Mouse (Mus musculus) right cerebral cortex, postnatal 25 days (tissue): Measurements from ENCODE around the gene Mkln1.

Experiments used
- DNase-seq: peaks from one replicate; pipeline ENCODE4 v3.0.0; 2022

The Mkln1 gene

DNA sequence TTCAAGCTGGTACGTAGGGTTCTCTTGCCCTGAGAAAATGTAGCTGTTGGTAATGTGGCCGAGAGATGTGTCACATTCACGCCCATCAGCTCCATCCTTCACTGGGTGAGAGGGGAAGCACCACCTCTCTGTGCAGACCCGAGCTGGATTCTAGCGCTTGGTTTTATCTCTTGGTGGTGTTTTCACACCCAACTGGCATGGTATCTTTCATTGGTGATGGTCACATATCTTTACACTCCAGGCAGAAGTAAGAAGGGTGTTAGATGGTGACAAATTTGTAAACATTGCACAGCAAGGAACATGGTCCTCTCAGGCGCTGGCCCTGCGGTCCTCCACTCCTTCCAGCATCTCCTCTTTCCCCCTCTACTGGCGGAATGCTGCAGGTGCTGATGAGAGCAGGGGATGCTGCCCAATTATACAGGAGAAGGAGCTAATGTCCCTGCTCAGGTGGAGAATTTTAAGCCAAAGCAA, 120.5 kb downstream of the Mkln1 start:
- peak; percentile 21 for DNase-seq

DNA sequence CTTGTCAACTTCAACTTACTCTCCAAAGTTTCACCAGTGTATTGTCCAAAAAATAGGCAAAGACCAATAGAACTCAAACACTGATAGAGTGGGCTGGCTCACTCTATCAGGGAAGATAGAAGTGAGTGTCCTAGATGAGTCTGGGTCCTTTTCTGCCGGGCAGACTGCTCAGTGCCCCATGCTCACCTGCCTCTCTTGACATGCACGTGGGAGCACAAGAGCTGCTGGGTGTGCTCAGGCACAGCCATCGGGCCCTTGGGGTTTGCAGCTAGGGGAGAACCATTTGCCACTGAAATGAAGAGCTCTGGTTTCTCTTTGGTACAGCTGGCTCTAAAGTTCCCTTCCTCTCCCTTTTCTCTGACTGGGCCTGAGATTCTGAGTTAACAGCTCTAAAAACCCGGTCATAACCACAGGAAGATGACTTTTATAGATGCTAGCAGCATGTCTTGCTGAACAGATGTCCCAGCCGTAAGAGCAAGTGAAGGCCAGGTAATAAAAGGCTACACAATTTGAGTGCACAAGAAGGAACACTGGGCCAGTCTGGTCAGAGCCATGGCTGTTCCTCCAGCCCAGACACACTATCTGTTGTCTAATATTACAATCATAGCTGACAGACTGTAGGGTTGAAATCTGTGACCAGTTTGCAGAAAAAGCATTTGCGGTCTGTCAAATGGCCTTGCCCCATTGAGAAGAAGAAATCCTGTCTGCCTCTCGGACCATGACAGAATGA, 122.1 kb downstream of the Mkln1 start:
- DNase-seq, result no peak

DNA sequence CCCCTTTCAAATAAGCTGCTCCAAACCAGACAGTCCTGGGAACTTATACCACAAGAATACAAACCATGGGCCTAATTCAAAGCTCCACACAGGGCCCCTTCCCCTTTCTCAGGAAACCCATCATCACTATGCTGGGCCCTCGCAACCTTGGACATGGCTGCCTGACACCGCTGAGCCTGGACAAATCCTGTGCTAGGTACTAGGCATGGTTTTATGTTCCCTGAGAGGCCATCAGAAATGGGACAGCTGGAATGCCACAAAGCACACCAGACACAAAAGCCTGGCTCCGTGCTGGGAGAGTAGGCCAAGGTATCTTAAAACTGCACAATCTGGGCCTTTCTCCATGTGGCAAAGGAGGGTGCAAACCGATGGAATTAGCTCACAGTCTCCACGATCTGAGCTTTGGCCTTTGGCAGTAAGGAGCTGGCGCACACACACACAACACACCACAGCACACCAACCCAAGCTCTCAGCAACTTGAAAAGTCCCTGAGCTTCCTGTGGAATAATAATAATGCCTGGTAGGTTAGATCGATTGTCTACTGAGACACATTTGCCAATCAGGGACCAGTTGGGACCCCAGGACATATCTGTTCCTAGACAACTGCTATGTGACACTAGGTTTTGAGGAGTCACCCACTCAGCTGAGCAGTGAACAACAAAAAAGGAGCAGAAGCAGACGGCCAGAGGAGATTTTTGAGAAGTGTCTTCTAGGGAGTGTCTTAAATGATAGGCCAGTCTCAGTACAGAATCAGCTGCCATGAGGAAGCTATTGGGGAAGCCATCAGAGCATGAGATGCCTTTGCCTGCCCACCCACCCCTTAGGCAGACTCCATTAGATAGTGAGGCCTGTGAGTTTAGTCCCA, 123.2 kb downstream of the Mkln1 start:
- DNase-seq, result no peak

DNA sequence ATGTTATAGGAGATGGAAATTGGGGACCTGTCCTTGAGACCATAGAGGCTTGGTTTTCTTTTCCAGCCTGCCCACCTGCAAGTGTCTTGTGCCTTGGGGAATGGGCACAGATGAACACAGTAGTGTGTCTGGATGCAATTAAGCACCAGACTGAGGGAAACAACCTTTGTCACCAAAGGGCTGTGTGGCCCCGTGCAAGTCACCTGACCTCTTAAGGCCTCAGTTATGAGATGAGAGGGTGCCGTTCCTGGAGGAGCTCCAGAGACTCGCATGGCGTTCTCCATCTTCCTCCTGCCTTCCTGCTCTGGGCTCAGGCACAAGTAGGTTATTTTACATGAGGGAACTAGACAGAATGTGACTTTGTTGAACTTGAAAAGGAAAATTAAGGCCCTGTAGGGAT, 123.9 kb downstream of the Mkln1 start:
- no peak for DNase-seq

DNA sequence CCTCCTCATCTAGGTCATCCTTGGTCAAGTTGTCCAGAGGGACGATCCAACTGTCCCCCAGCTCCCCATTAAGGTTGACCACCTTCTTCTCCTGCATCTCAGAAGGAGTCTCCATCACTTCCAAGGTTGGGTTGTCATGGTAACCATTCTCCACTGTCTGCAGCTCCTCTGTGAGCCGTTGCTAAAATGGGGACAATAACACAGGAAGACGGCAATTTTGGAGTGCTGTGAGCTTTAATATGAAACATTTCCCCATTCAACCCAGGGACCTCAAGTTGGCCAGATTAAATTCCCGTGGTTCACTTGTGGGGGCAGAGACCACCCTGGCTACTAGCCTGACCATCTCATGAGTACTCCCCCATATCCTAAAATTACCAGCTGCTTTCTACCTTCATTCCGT, 124.5 kb downstream of the Mkln1 start:
- peak; percentile 55 for DNase-seq

DNA sequence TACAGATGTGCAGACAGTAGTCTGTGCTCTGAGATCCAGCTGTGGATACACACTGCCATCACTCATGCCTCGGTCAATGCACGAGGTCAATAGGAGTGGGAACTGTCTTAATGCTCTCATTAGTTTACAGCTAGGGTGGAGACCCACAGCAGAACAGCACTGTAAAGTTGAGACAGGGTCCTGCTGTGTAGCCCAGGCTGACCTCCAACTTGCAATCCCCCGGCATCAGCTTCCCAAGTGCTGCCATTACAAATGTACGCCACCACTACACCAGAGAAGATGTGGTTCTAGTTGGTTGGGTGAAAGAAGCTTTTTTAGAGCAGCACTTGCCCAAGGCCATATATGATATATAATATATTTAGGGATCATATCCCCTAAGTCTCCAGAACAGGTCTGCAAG, 125.1 kb downstream of the Mkln1 start:
- no peak for DNase-seq

DNA sequence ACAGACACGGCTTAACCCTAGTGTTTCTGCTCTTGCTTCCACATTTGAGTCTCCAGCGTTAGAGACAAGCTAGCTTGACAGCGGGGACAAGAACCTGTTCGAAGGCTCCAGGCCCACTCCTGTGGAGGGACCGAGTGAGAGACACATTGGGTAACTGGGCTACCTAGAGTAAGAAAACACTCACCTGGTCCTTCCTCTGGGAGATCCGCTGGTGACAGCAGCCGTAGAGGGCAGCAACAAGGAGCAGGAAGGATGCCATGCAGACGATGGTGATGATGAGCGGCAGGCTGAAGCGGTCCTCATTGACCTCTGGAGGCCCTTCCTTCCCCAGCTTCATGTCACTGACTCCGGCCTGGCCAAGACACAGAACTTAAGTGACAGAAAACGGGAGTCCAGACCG, 125.6 kb downstream of the Mkln1 start:
- DNase-seq, result no peak

DNA sequence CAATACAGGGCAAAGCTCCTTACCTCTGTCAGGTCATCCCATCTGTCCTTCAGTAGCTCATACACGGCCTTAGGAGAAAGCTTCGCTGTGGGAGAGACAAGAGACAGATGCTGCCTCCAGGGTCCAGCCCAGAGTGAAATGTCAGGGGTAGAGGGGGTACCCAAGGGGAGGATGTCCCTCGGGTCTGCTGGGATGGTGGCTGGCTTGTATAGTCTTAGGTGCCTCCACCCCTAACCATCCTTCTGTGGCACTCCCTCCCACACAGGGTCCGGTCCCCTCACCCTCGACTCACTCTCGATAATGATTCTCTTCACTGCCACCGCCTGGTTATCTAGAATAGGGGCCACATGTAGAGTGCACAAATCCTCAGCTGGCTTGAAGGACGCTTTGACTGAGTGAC, 126.1 kb downstream of the Mkln1 start:
- DNase-seq, result no peak

DNA sequence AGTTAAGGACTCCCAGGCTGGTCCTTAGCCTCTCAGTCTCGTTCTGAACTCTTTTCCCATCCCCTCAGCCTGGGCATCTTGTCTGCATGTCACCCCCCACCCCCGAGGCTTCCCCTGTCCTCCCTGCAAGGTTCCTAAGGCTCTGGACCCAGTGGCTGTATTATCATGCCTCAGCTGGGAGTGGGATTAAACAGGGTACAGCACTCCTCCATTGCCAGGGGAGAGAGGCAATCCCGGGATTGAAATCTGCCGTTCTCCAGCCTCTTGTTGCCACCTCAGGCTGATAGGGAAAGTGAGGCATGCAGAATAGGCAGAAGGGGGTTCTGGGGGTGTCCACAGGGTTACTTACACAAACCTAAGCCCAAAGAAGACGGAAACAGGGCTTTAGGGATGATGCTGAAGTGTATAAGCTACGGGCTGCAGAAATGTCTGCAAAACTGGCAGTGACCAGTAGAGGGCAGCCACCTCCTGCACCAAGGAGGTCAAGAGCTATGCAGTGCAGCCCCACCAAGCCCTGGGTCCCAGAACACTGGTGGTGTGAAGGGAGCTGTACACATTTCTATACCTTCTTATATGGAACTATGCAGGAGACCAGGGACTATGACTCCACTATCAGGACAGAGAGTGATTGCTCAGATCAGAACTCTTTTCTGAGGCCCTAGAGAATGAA, 126.8 kb downstream of the Mkln1 start:
- DNase-seq, result no peak

DNA sequence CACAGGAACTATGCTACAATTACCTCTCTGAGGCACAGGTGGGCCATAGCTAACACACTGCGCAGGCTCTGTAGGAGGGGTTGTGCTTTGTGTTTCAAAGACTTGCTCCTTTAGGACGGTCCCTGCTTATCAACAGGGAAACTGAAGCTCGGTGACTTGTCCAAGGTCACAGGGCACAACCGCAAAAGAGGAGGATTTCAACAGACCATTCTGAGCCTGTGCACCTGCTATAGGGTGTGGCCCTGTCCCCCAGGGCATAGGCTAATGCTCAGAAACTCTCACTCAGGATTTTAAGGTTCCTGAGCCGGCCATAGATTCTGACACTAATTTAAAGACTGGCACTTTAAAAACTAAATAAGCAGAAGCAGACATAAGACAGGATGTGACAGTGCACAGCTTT, 128.4 kb downstream of the Mkln1 start:
- no peak for DNase-seq

DNA sequence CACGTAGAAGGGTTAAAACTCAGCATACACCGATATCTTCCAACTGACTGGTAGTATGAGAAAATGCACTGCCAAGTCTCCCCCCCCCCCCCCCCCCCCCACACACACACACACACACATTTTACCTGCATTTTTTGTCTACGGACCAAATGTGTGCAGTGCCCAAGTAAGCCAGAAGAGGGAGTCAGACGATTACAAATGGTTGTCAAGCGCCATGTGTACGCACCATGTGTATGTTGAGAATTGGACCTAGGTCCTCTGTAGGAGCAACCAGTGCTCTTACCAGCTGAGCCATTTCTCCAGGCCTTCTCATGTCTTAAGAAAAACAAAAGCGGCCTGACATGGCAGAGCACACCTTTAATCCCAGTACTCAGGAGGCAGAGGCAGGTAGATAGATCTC, 129.4 kb downstream of the Mkln1 start:
- peak; percentile 44 for DNase-seq

DNA sequence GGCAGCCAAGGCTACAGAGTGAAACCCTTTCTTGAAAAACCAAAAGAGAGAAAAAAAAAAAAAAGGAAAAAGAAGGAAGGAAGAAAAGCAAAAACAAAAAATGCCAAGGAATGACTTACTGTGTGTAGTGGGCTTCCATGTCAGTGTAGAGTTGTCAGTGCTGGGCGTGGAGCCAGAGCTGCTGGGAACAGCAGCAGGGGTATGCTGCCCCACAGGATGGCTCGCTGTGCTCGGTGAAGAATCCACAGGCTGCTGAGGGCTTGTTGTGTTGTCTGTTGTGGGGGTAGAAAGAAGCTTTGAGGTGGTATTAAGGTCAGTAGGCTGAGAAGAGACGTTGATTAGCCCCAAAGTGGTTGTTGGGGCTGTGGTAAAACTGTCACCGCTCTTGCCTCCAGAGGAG, 129.8 kb downstream of the Mkln1 start:
- DNase-seq, result no peak

DNA sequence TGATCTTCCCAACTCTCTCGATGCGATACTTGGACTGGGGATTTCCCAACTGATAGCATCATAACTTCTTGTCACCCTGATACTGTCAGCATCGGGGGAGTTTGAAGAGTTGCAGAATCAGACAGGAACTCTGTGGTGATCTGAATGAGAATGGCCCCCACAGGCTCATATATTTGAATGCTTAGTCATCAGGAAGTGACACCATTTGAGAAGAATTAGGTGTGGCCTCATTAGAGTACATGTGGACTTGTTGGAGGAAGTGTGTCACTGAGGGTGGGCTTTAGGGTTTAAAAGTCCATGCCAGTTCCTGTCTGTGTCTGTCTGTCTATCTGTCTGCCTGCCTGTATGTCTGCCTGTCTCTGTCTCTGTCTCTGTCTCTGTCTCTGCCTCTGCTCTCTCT, 133.3 kb downstream of the Mkln1 start:
- DNase-seq, result no peak

DNA sequence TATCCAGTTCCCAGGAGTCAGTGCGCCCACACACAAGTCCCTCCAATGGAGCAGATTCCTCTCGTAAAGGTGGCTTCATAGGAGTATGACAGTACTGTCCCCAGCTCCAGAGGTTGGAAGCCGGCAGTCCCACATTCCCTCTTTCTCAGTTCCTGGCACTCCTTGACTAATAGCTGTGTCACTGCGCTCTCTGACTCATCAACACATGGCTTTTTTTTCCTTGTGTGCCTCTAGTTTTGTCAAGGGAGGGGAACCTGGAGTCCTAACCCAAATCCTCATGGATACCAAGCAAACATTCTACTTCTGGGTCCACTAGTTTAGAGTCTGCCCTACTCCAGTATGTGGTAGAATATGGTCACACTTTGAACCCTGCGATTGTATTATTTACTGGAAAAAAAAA, 136.2 kb downstream of the Mkln1 start:
- DNase-seq, result no peak

DNA sequence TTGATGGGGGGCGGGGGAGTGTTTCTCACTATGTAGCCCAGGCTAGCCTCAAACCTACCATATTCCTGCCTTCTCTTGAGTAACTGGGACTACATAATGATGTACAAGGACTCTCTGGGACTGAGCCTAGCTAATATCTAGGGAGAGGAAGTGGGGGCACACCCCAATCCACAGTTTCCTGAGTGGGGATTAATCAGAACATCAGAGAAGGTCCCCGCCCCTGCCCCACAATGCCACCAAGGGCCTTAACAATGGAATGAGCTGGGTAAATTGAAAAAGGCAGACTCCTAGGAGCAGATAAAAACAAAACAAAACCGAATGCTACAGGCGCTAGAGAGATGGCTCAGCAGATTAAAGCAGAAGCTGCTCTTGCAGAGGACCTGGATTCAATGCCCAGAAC, 138.7 kb downstream of the Mkln1 start:
- no peak for DNase-seq

DNA sequence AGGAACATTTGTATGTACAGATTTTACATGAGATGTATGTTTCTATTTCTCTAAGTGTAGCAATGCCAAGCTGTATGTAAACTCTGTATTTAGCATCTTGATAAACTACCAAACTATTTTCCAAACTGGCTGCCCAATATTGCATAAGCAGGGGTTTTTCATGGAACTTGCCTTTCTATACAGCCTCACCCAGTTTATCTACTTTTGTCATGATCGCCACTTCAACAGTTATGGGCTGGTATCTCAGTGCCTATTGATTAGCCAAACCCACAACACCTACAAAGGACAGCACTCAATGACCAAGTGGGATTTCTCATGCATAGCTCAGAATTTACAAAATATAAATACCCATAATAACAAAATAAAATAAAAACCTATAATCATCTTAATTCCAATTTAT, 139.6 kb downstream of the Mkln1 start:
- DNase-seq, result no peak

DNA sequence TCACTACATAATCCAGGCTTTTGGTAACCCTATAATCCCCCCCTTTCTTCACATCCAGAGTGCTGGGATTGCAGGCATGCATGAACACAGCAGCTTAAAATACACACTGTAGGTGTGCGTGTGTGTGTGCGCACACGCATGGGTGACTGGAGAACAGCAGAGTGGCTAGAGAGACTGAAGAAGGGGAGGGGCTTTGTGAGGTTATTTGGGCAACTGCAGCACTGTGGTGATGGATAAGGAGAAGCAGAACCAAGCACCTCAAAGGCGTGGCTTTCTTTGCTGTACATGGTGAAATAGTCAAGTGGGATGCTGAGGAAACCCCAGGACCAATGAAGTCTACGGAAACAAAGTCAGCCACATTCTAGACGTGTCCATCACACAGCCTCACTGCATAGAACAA, 141.5 kb downstream of the Mkln1 start:
- DNase-seq, result no peak

DNA sequence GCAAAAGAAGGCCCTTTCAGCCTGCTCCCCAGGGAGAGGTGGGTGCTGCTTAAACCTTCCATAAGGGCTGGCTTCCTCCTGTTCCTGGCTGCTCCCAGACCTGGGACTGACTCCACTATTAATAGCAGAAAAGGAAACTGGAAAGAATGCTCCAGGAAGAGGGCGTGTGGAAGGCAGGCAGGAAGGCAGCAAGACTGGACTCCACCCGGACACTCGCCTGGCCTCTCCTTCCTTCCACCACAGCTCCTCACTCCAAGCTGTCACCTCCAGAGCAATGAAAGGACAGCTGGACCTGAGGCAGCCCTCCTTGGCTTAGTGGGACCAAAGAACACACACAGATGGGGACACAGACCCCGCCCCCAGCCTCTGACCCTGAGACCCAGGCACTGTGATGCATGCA, 145.8 kb downstream of the Mkln1 start:
- DNase-seq, result no peak

DNA sequence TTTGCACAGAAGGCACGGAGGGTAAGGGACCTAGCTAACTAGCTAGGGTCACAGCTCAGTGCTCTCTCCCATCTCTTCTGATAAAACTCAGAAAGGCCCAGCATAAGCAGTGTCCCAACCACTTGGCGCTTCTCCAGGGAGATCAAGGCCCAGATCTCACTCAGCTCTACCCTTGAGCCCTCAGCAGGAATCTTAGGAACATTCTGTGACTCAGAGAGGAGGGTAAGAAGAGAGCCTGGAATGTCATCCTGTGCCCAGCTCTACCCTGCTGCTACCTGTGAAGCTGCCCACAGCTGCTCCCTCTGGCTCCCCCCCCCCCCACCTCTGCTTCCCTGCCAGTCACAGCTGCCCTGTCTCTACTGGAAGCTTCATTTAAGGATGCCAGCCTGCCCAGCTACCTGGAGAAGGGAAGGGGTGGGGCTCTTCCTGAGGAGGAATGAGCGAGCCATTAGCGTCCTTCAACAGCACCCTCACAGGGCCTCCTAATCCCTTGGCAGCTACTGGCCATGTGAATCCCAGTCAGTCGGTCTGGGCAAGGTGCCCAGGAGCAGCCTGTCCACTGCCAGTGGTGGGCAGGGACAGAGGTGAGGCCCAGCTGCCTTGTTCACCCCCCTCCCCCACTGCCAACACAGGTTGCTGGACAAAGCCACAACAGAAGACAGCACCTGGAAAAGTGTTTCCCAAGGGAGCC, 151.0 kb downstream of the Mkln1 start:
- DNase-seq, result no peak

DNA sequence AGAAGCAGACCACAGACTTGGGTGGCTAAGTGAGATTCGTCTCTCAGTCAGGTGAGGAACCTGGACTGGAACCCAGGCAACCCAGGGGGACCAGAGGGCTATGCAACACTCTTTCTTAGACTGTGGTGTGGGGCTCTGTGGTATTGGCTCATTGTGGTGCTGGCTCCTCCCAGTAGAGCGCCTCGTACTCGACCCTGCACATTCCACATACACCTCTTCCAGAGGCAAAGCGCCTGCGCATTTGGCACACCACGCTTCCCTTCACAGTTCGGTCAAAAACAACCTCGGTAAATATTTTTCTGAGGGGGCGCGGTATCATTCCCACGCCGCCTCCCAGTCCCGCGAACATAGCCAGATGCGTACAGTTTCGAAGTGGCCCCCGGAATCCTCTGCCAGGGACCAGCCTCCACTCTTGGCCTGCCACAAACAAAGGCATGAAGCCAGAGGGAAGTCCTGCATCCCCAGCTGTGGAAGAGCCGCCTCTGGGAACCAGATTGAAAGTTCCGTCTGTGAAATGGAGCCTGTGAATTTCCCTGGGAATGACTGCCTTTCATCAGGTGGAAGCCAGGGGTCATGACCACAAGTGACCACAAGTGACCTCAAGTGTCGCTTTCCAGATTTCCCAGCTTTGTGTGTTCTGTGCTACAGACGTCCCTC, 152.5 kb downstream of the Mkln1 start:
- DNase-seq, result no peak

DNA sequence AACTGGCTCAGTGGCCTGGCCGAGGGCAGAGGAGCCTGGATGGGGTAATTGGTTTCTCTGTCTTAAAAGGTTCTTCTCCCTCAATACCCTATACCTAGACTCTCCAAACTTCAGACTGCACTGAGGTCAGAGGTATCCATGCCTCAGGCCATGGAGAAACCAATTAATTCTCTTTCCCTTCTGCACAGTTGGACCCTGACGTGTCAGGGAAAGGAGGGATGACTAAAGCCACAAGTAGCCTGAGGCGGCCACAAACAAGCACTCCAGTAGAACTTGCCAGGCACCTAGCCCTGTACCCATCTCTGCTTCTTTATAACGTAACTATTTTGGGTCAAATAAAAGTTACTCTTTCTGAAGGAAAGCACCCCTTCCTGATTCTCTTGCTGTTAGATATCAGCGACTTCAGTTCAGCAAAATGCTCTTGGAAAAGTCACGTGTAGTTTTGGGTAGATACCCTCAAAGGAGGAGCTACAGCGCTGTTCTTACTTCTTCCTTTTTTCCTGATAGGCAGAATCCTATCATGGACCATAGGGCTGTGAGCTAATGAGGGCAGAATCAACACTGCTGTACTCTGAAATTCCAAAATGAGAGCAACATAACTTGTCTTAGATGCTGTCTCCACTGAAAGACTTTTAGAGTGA, 158.0 kb downstream of the Mkln1 start:
- no peak for DNase-seq
